Mouse (Mus musculus): ENCODE results near the gene Rcn3. TPM values are rescaled to one million over a fixed set of nuclear protein-coding genes. Genes with fewer than 3 reads are reported as not detected.
A peak's percentile ranks its signal among the peaks of the same experiment; 100 is the strongest.

Rcn3 gene
- polyA plus RNA-seq, 1 experiment from 2014 or later, result 17.9 TPM

- peak overlapping the region; percentile 82 for H3K9ac ChIP-seq (replicated peaks)
- H3K36me3 ChIP-seq (replicated peaks; ENCODE audit: insufficient read depth, low read length), result no peaks in the 10 kb centered on the region
- H3K4me3 ChIP-seq (ENCODE audit: low read depth, low read length), result peak overlapping the region; percentile 91
- peak overlapping the region; percentile 76 for H3K4me2 ChIP-seq (ENCODE audit: low read depth, low read length)
- DNase-seq (peak; percentile 77), ATAC-seq (peak; percentile 25)
- H3K9me3 ChIP-seq (ENCODE audit: low read length), result no peaks in the 10 kb centered on the region
- WGBS (ENCODE audit: insufficient replicate concordance), result 24% methylated on average over 11 of the region's 11 CpGs
- H3K4me1 ChIP-seq (ENCODE audit: insufficient read depth), result peaks cover 19% of the 10 kb centered on the region; the same call in 1 of the 2 replicates
- H3K27ac ChIP-seq (ENCODE audit: low read depth), result peak overlapping the region; percentile 94
- H3K27me3 ChIP-seq (ENCODE audit: insufficient read depth, low read length), result no peaks in the 10 kb centered on the region
- TF ChIP-seq CTCF (IDR thresholded peaks at IDR 0.05; ENCODE audit: low read depth), result no peak
- no peak for TF ChIP-seq EP300 (IDR thresholded peaks at IDR 0.05; ENCODE audit: low read depth)
Measured at GRCm38 (mm10) chr7:45061532-45062075, 30.4 kb downstream of the Rcn3 start.

- H3K27ac ChIP-seq (ENCODE audit: low read depth), result no peak overlapping the region
- TF ChIP-seq CTCF (IDR thresholded peaks at IDR 0.05; ENCODE audit: low read depth), result no peak
- TF ChIP-seq EP300 (IDR thresholded peaks at IDR 0.05; ENCODE audit: low read depth), result no peak
- H3K4me3 ChIP-seq (ENCODE audit: low read depth, low read length), result peak overlapping the region; percentile 91; the same call in 1 of the 2 replicates
- no peak for DNase-seq
- 71% methylated on average over 6 of the region's 6 CpGs for whole genome bisulfite sequencing (ENCODE audit: insufficient replicate concordance)
- ATAC-seq, result no peak
- H3K9ac ChIP-seq (replicated peaks), result peak overlapping the region; percentile 82
- no peaks in the 10 kb centered on the region for H3K27me3 ChIP-seq (ENCODE audit: insufficient read depth, low read length)
- H3K4me2 ChIP-seq (ENCODE audit: low read depth, low read length), result peak overlapping the region; percentile 76; the same call in 1 of the 2 replicates
- peaks cover 19% of the 10 kb centered on the region; the same call in 1 of the 2 replicates for H3K4me1 ChIP-seq (ENCODE audit: insufficient read depth)
- H3K36me3 ChIP-seq (replicated peaks; ENCODE audit: insufficient read depth, low read length), result no peaks in the 10 kb centered on the region
- no peaks in the 10 kb centered on the region for H3K9me3 ChIP-seq (ENCODE audit: low read length)
Measured at GRCm38 (mm10) chr7:45060632-45061122, 31.3 kb downstream of the Rcn3 start.

- TF ChIP-seq EP300 (IDR thresholded peaks at IDR 0.05; ENCODE audit: low read depth) (no peak), CTCF (IDR thresholded peaks at IDR 0.05; ENCODE audit: low read depth) (no peak)
- no peak for DNase-seq
- Histone ChIP-seq H3K4me2 (ENCODE audit: low read depth, low read length) (no peak overlapping the region), H3K36me3 (replicated peaks; ENCODE audit: insufficient read depth, low read length) (no peaks in the 10 kb centered on the region), H3K9ac (replicated peaks) (no peak overlapping the region), H3K27ac (ENCODE audit: low read depth) (no peak overlapping the region), H3K4me1 (ENCODE audit: insufficient read depth) (peaks cover 24% of the 10 kb centered on the region), H3K4me3 (ENCODE audit: low read depth, low read length) (no peak overlapping the region), H3K27me3 (ENCODE audit: insufficient read depth, low read length) (no peaks in the 10 kb centered on the region), H3K9me3 (ENCODE audit: low read length) (no peaks in the 10 kb centered on the region)
- no peak for ATAC-seq
- 74% methylated on average over 10 of the region's 10 CpGs for WGBS (ENCODE audit: insufficient replicate concordance)
Measured at GRCm38 (mm10) chr7:45058607-45059571, 33.1 kb downstream of the Rcn3 start.

- no peaks in the 10 kb centered on the region for H3K27me3 ChIP-seq (ENCODE audit: insufficient read depth, low read length)
- H3K9ac ChIP-seq (replicated peaks), result no peak overlapping the region
- ATAC-seq, result no peak
Measured at GRCm38 (mm10) chr7:45056972-45057348, 35.1 kb downstream of the Rcn3 start.

GRCm38 (mm10) chr7:45056329-45056971 is 35.6 kb downstream of the Rcn3 start:
- Histone ChIP-seq H3K4me3 (ENCODE audit: low read depth, low read length) (no peak overlapping the region), H3K27me3 (ENCODE audit: insufficient read depth, low read length) (no peaks in the 10 kb centered on the region), H3K9me3 (ENCODE audit: low read length) (no peaks in the 10 kb centered on the region), H3K9ac (replicated peaks) (no peak overlapping the region), H3K27ac (ENCODE audit: low read depth) (no peak overlapping the region), H3K4me1 (ENCODE audit: insufficient read depth) (peaks cover 30% of the 10 kb centered on the region), H3K4me2 (ENCODE audit: low read depth, low read length) (no peak overlapping the region), H3K36me3 (replicated peaks; ENCODE audit: insufficient read depth, low read length) (no peaks in the 10 kb centered on the region)
- DNase-seq, result no peak
- no peak for ATAC-seq
- WGBS (ENCODE audit: insufficient replicate concordance), result 79% methylated on average over 14 of the region's 14 CpGs
- TF ChIP-seq EP300 (IDR thresholded peaks at IDR 0.05; ENCODE audit: low read depth) (no peak), CTCF (IDR thresholded peaks at IDR 0.05; ENCODE audit: low read depth) (no peak)

More at GRCm38 (mm10) chr7:45056972-45057348, 35.1 kb downstream of the Rcn3 start:
- Histone ChIP-seq H3K4me1 (ENCODE audit: insufficient read depth) (peaks cover 29% of the 10 kb centered on the region), H3K4me3 (ENCODE audit: low read depth, low read length) (no peak overlapping the region), H3K27ac (ENCODE audit: low read depth) (no peak overlapping the region), H3K9me3 (ENCODE audit: low read length) (no peaks in the 10 kb centered on the region), H3K4me2 (ENCODE audit: low read depth, low read length) (no peak overlapping the region), H3K36me3 (replicated peaks; ENCODE audit: insufficient read depth, low read length) (no peaks in the 10 kb centered on the region)
- TF ChIP-seq CTCF (IDR thresholded peaks at IDR 0.05; ENCODE audit: low read depth), result no peak
- no peak for TF ChIP-seq EP300 (IDR thresholded peaks at IDR 0.05; ENCODE audit: low read depth)
- no peak for DNase-seq

Measured in liver, postnatal 0 days (tissue).